Mouse (Mus musculus) 416B (cell line): ENCODE measurements around the gene Wasf3.
A peak's percentile ranks its signal among the peaks of the same experiment; 100 is the strongest.

Experiments
- DNase-seq: peaks from one replicate; pipeline ENCODE4 v3.0.0; 2011; ENCODE audit warnings: low read depth

Gene Wasf3

DNA sequence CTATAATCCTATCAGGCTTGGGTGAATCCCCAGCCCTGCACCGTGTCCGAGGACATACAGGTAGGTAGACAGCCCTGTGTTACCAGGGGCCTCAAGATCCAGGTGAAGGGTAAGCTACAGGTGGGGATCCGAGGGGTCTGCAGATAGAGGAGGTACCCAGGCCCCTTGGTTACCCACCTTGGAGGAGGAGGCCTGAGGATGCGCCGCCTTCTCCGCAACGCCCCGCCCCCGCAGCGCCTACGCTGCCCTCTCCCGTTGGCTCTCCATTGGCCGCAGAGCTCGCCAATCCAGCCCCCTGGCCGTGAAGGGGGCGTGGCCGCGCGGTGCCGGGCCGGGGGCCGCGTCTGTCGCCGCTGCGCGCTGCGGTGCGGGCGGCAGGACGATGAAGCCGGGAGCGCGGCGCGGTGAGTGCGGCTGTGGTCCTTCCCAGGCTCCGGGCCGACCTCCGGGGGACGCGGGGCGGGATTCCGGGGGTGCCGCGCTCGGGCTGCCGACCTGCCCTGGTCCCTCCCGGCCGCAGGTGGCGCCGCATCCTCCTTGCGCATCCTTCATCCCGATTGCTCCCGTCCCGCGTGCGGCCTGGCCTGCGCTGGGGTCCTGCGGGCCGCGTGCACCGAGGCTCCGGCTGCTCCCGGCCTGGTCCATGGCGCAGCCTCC lies at the start of gene Wasf3:
TSS of gene Wasf3 (plus strand) at position 51 of the 657 bp plus-strand sequence.
- DNase-seq: no peak

DNA sequence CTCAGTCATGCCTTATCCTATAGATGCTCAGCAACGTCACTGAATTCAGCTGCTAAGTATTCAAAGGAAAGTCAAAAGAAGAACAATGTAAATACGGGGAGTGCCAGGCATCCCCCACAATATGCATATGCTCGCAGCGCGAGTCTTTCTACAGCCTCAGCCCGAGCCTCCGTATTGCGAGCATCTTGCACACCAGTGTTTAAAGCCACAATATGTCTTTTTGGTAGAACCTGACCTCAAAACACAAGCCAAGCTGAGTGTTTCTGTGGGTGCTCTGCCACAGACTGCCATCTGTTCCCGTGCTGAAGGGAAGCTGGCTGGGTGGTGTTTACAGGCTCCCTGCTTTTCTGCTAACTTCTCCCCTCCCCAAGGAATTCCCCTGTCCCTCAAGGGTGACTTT lies 46.7 kb upstream of the Wasf3 start:
- no peak for DNase-seq

DNA sequence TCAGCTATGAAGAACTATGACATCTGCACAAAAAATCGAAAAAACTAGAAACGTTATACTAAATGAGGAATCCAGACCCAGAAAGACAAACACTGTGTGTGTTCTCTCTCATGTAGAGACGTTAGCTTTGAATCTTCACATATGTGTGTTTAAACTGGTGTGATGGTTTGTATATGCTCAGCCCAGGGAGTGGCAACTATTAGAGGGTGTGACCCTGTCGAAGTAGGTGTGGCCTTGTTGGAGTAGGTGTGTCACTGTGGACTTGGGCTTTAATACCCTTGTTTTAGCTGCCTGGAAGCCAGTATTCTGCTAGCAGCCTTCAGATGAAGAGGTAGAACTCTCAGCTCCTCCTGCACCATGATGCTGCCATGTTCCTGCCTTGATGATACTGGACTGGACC lies 44.7 kb upstream of the Wasf3 start:
- no peak for DNase-seq

DNA sequence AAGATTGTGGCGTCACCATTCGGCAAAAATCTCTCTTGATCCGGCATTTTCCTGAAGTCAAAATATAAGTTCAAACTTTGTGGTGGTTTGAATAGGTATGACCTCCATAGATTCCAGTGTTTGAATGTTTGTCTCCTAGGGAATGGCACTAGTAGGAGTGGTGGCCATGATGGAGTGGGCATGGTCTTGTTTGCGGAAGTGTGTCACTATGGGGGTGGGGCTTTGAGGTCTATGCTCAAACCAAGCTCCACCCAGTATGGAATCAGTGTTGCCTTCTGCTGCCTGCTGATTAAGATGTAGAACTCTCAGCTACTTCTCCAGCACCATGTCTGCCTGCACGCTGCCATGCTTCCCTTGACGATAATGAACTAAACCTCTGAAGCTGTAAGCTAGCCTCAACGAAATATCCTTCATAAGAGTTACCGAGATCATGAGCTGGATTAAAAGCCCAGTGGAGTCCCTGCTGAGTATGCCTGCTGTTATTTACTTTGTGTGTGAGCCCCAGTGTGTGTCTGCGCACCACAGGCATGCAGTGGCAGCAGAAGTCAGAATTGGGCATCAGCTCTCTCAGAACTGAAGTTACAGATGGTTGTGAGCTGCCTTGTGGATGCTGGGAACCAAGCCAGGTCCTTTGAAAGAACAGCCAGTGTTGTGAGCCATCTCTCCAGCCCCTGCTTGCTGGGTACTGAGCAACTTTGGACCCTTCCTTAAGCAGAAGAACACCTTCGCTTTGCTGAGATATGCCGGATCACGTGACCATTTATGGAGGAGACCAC lies 39.7 kb upstream of the Wasf3 start:
- DNase-seq: no peak

DNA sequence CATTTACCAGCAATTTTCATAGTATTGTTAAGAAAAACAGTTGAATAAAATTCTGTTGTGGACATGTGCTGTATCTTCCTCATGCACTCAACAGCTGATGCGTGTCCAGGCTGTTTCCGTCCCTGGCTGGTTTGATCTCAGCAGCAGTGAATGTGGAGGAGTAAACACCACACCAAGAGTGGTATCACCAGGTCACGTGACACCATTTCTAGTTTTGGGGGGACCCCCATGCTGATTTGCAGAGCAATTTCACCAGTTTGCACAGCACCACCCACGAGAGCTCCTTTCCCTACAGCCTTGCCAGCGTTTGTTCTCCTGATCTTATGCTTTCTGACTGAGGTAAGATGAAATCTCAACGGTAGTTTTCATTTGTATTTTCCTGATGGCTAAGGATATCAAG lies 37.7 kb upstream of the Wasf3 start:
- no peak for DNase-seq

DNA sequence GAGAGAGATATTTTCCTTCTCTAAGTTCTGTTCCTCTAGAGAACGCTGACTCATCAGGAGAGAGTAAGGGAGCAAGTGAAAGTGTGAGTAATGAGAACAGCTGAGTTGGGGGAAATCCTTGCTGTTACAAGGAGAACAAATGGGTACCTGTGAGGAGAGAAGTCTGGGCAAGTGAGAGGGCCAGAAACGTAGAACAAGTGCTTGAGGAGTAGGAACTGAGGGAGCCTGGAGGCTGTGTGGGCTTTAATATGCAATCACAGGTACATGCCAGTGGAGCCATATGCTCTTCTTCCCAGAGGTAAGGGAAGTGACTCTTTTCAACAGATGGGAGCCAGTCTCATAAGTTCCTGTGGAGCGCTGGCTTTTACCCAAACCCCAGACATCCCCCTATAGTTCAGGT lies 35.6 kb upstream of the Wasf3 start:
- no peak for DNase-seq

DNA sequence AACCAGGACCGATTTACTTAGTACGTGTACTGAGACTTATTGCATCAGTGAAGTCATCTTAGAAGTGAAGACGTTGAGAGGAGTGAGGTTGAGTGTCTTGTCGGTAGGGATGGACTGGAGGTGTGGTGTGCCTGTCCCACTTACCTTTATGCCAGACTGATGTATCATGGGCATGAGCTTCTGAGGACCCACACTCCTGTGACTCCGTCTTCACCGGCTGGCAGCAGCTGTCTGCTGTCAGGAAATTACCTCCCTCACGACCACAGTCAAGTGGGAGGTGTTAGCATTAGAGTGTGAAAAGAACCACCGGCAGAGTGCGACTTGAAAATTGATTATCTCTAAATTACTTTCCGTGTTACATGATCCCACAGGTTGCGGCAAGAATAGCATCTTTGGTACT lies 34.0 kb upstream of the Wasf3 start:
- no peak for DNase-seq

DNA sequence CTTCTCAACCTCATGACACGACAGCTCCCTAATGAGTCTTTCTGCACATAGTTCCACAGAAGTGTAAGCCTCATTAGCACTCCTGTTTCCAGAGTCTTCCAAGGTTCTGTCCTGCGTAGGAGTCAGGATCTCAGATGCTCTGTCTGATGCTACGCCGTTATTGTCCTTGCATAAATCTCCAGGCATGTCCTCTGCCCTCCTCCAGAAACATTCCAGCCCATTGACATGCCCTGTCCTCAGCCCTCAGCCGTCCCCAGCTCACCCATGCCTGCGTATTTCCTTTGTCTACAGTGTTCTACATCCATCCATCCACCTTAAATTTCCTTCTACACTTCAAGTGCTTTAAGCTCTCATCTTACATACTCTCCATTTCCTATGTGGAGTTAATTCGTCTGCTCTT lies 32.8 kb upstream of the Wasf3 start:
- DNase-seq: no peak

DNA sequence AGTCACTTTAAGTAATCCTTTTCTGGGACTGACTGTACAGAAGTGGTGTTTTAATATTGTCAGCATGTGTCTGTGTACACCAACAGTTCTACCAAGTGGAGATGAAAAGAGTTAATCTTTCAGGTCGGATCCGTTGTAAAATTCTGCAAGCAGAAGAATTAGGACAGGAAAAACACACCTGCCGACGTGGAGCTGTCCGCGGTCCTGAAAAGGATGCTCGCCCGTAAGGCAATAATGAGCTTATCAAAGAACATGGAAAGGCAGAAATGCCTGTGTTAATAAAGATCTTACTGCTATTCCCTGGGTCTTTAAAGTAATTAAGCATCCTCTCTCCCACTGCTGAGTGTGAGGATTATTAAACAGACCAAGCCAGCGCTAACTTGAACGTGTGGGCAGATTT lies 24.4 kb upstream of the Wasf3 start:
- peak; percentile 10 for DNase-seq

DNA sequence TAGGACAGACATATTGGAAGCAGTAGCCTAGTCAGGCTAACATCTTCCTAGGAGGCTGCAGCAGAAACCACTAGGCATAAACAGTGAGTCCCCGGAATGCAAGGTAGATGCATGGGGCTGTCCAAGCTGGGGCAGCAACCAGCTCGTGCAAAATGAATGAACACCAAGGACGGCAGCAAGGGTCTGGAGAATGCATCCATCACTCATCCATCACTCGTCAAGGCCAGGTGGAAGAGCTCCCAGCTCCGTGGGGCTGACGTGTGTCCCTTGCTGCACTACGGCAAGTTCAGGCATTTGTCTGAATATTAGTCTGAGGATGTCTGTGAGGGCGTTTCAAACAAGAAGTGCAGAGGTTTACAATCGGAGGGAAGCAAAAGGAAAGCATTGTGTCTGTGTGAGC lies 22.1 kb upstream of the Wasf3 start:
- no peak for DNase-seq

DNA sequence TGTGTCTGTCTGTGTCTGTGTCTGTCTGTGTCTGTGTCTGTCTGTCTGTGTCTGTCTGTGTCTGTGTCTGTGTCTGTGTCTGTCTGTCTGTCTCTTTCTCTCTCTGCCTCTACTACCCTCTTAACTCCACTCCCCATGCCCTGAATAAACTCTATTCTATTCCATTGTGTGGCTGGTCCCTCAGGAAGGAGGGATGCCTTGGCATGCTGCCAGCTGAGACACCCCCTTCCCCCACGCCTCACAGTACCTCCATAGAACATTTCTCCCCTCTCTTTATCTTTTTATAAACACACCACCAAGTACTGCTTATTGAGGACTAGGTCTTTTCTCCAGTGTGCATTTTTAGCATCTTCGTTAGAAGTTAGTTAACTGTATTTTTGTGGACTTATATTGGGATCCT lies 16.4 kb upstream of the Wasf3 start:
- no peak for DNase-seq

DNA sequence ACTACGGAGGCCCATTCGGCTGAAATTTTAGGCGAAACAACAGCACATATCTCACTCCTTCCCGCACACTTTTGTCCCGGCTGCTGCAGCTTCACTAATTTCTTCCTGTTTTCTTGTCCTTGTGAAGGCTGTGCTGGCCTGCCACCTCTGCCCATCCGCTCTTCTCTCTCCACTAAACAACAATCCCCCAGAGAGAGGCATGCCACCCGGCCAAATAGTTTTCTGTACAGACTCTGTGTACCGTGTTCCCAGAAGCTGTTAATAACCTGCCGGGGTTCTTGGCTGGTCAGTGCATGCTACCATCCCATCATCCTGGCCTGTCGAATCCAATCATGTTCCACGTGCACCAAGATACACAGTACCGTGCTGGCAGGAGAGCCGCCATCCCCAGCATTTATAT lies 15.8 kb upstream of the Wasf3 start:
- DNase-seq: no peak

DNA sequence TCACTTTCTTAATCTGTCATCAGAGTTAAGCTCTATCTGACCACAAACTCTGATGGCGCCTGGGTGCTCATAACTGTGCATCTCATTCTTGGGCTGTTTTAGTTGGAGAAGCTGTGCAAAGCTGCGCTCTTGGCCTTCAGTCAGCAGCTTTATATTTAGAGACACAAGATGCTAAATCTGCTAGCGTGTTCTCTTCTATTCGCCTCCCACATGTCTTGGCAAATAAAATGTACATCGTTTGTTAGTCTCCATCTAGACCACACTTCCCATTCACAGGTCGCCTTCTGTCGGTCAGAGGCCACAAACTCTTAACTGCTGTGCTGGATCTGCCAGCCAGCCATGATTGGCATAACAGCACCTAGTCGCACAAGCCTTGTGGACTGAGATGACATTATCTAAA lies 14.0 kb upstream of the Wasf3 start:
- no peak for DNase-seq

DNA sequence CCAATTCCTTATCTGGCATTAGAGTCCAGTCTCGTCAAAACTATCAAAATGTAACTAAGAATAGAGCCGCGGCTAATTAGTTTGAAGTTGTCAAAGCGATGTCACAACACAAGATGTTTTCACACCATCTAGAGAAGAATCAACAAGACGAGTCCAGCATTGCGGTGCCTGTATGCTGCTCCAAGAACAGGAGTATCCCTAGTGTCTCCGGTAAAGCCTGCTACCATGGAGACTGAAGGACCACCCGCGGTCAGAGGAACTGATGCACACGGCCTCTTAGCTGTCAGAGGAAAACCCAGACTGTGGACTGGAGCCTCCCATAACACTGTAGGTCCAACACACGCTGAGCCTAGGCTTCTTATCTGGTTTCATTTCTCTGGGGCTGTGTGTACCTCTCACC lies 11.5 kb upstream of the Wasf3 start:
- no peak for DNase-seq

DNA sequence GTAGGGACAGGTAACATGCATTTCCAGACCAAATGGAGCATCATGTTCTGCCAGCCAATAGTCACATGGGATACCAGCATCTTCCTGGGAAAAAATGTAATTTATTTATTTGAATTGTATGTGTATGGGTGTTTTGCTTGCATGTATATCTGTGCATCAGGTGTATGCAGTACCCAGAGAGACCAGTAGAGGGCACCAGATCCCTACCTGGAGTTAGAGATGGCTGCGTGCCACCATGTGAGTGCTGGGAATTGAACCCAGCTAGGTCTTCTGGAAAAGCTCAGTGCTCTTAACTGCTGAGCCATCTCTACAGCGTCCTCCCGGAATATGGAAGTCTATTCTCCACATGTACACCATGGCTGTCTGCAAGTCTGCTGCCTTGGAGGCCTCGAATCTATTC lies 8.2 kb upstream of the Wasf3 start:
- peak; percentile 3 for DNase-seq

DNA sequence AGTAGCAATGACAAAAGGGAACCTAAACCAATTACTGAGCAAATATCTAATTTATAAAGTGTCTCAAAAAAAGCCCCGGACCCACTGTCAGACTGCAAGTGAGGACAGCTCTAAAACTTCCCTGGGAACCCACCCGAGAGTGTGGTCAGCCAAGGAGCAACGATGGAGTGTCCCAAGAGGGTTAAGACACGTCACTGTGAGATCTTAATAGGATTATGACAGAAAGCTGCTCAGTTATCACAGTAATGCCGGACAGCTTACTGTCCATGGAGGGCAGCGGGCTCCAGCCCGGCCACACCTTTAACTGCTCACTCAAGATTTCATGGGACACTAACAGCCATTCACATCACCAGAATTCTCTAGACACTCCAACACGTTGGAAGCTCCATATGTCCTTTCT lies 4.7 kb upstream of the Wasf3 start:
- no peak for DNase-seq

DNA sequence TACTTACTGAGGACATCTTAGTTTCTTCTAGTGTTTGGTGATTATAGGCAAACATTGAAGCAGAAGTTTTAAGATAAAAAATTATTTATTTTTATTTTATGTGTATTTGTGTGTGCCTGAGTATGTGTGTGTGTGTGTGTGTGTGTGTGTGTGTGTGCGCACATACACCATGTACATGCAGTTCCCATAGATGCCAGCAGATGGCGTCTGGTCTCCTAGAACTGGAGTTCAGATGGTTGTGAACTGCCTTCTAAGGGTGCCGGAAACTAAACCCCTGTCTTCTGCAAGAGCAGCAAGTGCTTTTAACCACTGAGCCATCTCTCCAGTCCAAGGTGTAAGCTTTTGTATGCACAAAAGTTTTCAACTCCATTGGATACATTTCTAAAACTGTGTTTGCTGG lies 2.5 kb upstream of the Wasf3 start:
- DNase-seq: peak; percentile 6

DNA sequence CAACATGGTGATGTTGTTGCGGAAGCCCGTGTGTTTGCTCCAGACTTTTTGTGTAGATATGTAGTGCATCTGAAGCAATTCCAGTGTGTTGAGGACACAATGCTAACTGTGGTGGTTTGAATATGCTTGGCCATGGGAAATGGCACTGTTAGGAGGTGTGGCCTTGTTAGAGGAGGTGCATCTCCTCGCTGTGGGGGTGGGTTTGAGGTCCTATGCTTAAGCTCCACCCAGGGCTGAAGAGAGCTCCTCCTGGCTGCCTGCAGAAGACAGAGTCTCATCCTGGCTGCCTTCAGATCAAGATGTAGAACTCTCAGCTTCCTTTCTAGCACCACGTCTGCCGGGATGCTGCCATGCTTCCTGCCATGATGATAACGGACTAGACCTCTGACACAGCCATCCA lies 1.4 kb upstream of the Wasf3 start:
- no peak for DNase-seq

DNA sequence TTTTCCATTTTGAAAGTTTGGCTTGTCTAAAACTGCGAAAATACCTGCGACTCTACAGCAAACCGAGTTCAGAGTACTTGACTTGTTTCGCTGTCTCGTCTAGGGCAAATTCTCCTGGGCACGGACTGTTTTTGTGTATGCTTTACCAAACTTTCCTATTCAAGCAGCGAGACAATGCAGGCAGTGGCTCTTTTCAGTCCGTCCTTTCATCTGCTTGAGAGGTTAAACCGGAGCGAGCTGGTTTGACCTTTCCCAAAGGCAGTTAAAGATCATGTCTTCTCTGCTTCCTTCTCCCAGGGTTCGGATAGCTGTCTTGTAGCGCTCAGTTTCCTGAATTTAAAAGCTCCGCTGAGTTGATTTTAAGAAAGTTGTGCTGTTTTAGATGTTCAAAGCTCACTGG lies 1.2 kb downstream of the Wasf3 start:
- no peak for DNase-seq

DNA sequence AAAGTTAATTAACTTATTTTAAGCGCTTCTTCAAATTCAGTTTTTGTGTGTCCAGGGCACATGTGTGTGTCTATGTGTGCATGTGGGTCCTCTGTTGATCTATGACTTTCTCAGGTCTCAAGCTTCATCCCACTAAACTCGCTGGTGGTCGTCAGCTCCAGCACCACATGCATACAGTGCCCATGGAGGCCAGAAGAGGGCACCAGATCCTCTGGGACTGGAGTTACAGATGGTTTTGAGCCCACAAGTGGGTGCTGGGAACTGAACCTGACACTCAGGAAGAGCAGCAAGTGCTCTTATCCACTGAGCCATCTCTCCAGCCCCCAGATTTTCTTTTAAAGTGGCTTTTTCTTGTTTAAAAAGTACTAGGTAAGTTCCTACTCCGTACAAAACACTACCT lies 2.1 kb downstream of the Wasf3 start:
- DNase-seq: no peak

DNA sequence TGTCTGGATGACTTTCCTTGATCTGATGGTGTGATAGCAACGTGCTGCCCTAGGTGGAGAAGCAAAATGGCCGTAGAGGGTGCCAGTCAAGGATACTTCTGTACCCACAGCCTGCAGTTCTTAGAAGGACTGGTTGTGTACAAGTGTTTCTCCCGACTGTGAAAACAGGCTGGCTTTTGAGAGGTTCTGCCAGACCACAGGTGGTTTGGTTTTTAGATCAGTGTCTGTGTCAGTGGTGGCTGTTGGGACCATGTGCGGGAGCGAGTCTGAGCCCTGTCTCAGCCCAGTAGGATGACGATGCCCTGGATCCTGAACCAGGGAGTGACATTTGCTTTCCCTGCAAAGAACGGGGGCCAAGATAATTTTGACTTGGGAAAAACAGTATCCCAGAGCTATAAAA lies 9.8 kb downstream of the Wasf3 start:
- no peak for DNase-seq

DNA sequence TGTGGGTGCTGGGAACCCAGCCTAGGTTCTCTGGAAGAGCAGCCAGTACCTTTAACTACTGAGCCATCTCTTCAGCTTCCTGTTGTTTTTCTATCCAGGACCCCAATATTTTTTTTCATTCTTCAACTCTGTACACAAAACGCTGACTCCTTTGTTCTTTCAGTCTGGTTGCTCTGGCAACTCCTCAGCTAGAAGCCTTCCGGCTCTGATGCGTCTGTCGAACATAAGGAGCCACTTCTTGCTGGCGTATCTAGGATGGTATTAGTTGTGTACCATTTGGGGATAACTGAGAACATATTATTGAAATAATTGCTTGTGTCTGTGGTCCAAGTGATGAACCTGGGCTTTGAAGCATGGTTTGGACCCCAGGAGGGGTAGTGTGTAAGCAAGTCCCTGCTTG lies 12.5 kb downstream of the Wasf3 start:
- DNase-seq: no peak

DNA sequence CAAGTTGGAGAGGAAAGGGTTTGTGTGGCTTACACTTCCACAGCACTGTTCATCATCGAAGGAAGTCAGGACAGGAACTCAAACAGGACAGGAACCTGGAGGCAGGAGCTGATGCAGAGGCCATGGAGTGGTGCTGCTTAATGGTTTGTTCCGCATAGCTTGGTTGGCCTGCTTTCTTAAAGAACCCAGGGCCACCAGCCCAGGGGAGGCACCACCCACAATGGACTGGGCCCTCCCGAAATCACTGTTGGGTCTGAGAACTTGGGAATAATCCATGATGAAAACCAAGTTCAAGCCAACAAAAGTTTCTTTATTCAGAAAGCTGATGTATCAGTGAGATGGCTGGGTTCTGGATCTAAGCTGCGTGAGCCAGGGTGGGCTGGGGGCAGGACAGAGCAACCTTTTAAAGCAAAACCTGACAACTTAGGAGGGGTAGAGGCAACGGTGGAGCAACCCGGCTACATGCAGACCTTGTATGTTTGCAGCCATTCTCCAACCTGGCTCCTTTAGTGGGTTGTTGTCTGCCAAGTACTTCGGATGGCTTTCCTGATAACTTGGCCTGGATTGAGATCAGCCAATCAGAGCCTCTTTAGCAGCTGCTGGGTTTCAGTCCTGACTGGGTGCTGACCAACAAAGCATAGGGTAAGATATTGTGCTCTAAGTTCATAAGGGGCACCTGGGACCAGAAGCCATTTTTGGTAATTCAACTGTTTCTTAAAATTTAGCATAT lies 13.8 kb downstream of the Wasf3 start:
- DNase-seq: no peak
